8 mouse cellular contexts compared by ENCODE assay signal in the genomic region with DNA sequence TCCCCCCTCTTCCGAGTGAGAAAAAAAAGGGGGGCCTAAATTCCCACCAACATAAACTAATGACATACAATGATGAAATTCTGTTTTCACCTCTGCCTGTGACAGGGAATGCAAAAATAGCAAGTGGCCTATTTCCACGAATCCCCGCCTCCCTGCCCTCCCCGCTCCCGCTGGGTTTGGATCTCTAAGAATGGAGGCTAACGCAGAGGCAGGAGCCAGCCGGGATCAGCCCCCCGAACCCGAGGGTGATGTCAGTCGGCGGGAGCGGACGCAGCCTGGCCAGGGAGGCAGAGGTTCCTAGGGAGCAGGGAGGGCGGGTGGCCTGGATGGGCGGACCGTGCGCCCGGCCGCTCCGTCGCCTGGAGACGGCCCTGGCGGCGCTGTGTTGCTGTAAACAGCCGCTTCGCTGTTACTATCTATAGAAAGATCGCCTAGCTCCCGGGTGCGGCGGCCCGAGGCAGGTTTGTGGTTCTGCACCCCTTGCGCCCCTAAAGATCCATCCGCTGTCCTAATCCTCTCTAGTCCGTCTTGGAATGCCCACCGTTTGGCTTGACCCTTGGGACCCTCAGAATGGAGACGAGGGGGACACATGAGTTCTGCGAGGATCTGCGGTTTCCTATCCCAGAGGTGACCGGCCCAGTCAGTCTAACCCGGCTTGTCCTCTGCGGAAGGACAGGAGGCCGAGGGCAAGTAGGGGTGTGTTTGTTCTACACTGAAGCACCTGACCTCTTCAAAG. TPM values are rescaled to one million over a fixed set of nuclear protein-coding genes. Genes with fewer than 3 reads are reported as not detected.
A peak's percentile ranks its signal among the peaks of the same experiment; 100 is the strongest.
DNase-seq lines count a peak whose midpoint lies in the region; ATAC-seq and TF ChIP-seq lines count a peak whose summit lies in the region.

No protein-coding gene starts in this region.

- H3K36me3 ChIP-seq in ES-E14 (ENCODE audit: control insufficient read depth, insufficient read depth, low read length, poor library complexity, severe bottlenecking), result peaks cover 6% of the 10 kb centered on the region; the same call in 1 of the 2 replicates
- H3K36me3 ChIP-seq in forebrain, embryonic 14.5 days (ENCODE audit: control insufficient read depth, insufficient read depth, low read length), result no peaks in the 10 kb centered on the region
- no peaks in the 10 kb centered on the region for H3K36me3 ChIP-seq in hindbrain, embryonic 10.5 days

- peaks cover 0 to 20% of the 10 kb centered on the region in 2 experiments; a peak in 2 of 4 replicates for H3K4me1 ChIP-seq in ES-E14 (ENCODE audit: control insufficient read depth in 2 of 2, insufficient read depth in 2 of 2, low read length in 2 of 2, poor library complexity in 1 of 2)
- H3K4me1 ChIP-seq in forebrain, embryonic 14.5 days (ENCODE audit: control insufficient read depth, insufficient read depth, low read length), result peaks cover 28% of the 10 kb centered on the region
- peaks cover 52% of the 10 kb centered on the region for H3K4me1 ChIP-seq in hindbrain, embryonic 10.5 days (replicated peaks)

- H3K27ac ChIP-seq in ES-E14 (ENCODE audit: insufficient read depth, low read depth, low read length, poor library complexity, severe bottlenecking), result no peak overlapping the region
- H3K27ac ChIP-seq in forebrain, embryonic 14.5 days (ENCODE audit: low read depth, low read length), result no peak overlapping the region
- H3K27ac ChIP-seq in hindbrain, embryonic 10.5 days, result peak overlapping the region; percentile 88

- in situ Hi-C loops in ES-E14 (cut with MboI; ENCODE audit: low sequenced_read_pairs in 2 of 2, unreplicated experiment in 2 of 2), result no loop called here

- no peaks in the 10 kb centered on the region for H3K9me3 ChIP-seq in ES-E14 (ENCODE audit: control insufficient read depth, insufficient read depth, low read depth, low read length)
- H3K9me3 ChIP-seq in forebrain, embryonic 14.5 days (replicated peaks; ENCODE audit: control insufficient read depth, low read length), result no peaks in the 10 kb centered on the region
- no peaks in the 10 kb centered on the region for H3K9me3 ChIP-seq in hindbrain, embryonic 10.5 days

- peaks cover 13% of the 10 kb centered on the region for H3K27me3 ChIP-seq in forebrain, embryonic 14.5 days (replicated peaks; ENCODE audit: control insufficient read depth, insufficient read depth, low read length)
- H3K27me3 ChIP-seq in hindbrain, embryonic 10.5 days (ENCODE audit: insufficient read depth, poor library complexity, severe bottlenecking), result peaks cover 53% of the 10 kb centered on the region

- peak overlapping the region; percentile 80 for H3K9ac ChIP-seq in ES-E14 (ENCODE audit: insufficient read depth, low read depth, low read length, poor library complexity, severe bottlenecking)
- H3K9ac ChIP-seq in forebrain, embryonic 14.5 days (ENCODE audit: low read length), result peak overlapping the region; percentile 64

- H3K4me2 ChIP-seq in forebrain, embryonic 14.5 days (ENCODE audit: low read length), result peak overlapping the region; percentile 100

- DNase-seq in ES-E14 (ENCODE audit: low read depth, low spot score), result no peak
- peak; percentile 38 for DNase-seq in c-Kit-negative CD71-positive TER-119-positive erythroid progenitor cells, embryonic 14.5 days (ENCODE audit: low read depth, low spot score)
- peak; percentile 72 for DNase-seq in forebrain, embryonic 14.5 days (ENCODE audit: low spot score)
- peak; percentile 80 for DNase-seq in hindbrain, embryonic 10.5 days (ENCODE audit: low spot score)
- DNase-seq in layer of hippocampus, postnatal 10 days (ENCODE audit: low spot score in 2 of 2), result peak; percentile 58 to 75
- DNase-seq in lung, postnatal 25 days (ENCODE audit: low spot score), result peak; percentile 91
- peak; percentile 54 for DNase-seq in ovary, postnatal 14 days (ENCODE audit: low spot score)
- DNase-seq in urinary bladder, adult 18-20 months (ENCODE audit: low spot score in 2 of 2), result peak; percentile 84 to 87

- WGBS in forebrain, embryonic 14.5 days, result under 1% methylated on average over 42 of the region's 42 CpGs
- WGBS in hindbrain, embryonic 10.5 days, result under 1% methylated on average over 42 of the region's 42 CpGs

- peak overlapping the region; percentile 64 to 75 for H3K4me3 ChIP-seq in ES-E14 (ENCODE audit: insufficient read depth in 1 of 2, low read depth in 1 of 2, low read length in 2 of 2, poor library complexity in 1 of 2, severe bottlenecking in 1 of 2)
- peak overlapping the region; percentile 50 for H3K4me3 ChIP-seq in forebrain, embryonic 14.5 days (ENCODE audit: low read depth, low read length)
- peak overlapping the region; percentile 72 for H3K4me3 ChIP-seq in hindbrain, embryonic 10.5 days

- ATAC-seq in forebrain, embryonic 14.5 days, result peak; percentile 9; the same call in 1 of the 2 replicates

TF ChIP-seq in ES-E14, 5 proteins besides CTCF, POLR2A, EP300 and RAD21:
- TF ChIP-seq HCFC1 (IDR thresholded peaks at IDR 0.05; ENCODE audit: borderline replicate concordance, insufficient read depth, low read length), result peak; percentile 51; the same call in 1 of the 2 replicates
- TF ChIP-seq ZC3H11A (IDR thresholded peaks at IDR 0.05; ENCODE audit: borderline replicate concordance, low read depth, low read length), result no peak

RNA-seq across cellular contexts. Expression of gene Fos, which starts 1.6 kb away (rescaled TPM):
- 10.3 and 10.6 TPM in 2 replicates for total RNA-seq in ES-E14 (2012; rRNA removed)
- polyA plus RNA-seq in forebrain, embryonic 14.5 days (2014; fragmentation: Nextera tagmentation; extraction: Ambion mirVana), result 1.2 and 1.4 TPM in 2 replicates
- polyA plus RNA-seq in hindbrain, embryonic 10.5 days (2016; fragmentation: Nextera tagmentation; extraction: Ambion mirVana), result 1.5 TPM in 2 replicates
- 1 to 10 TPM; 8.2 to 9.3 TPM for total RNA-seq in layer of hippocampus, postnatal 10 days (2021)
